Mouse (Mus musculus) limb, embryonic 10.5 days (tissue): ENCODE measurements around the gene Psg29. TPM values are rescaled to one million over a fixed set of nuclear protein-coding genes. Genes with fewer than 3 reads are reported as not detected.

Experiments used
- DNase-seq: peaks from one replicate; pipeline ENCODE4 v3.0.0-alpha.2; 2017; ENCODE audit warnings: low spot score
- H3K27ac ChIP-seq: fragments of 300-500 bp; sonication (generic); 2 replicates; pipeline ENCODE4 v1.5.1; 2016; ENCODE audit warnings: mild to moderate bottlenecking
- H3K27me3 ChIP-seq: fragments of 300-500 bp; sonication (generic); 2 replicates; pipeline ENCODE4 v1.6.1; 2016; ENCODE audit warnings: low read depth, mild to moderate bottlenecking; ENCODE audit not compliant: poor library complexity, severe bottlenecking
- H3K36me3 ChIP-seq: fragments of 300-500 bp; sonication (generic); 2 replicates; pipeline ENCODE4 v1.6.1; 2016; ENCODE audit warnings: mild to moderate bottlenecking, moderate library complexity
- H3K4me1 ChIP-seq: fragments of 300-500 bp; sonication (generic); 2 replicates; pipeline ENCODE4 v1.6.1; 2016
- H3K4me3 ChIP-seq: fragments of 300-500 bp; sonication (generic); 2 replicates; pipeline ENCODE4 v1.5.1; 2016; ENCODE audit warnings: mild to moderate bottlenecking, moderate library complexity
- H3K9me3 ChIP-seq: fragments of 300-500 bp; sonication (generic); replicated peaks from 2 replicates; pipeline ENCODE4 v1.6.1; 2016; ENCODE audit warnings: mild to moderate bottlenecking
- WGBS: fragments of 180-500 bp; shearing (Covaris S2); methylation state at CpG from one replicate; pipeline ENCODE4 v1.1.7; 2016; 5-methylcytosine and 5-hydroxymethylcytosine counted together
- polyA plus RNA-seq: library from polyadenylated mRNA; unstranded; fragments of >200 nt; fragmentation: Nextera tagmentation; extraction: Ambion mirVana; gene quantifications from 2 replicates; pipeline ENCODE4 v1.2.1, GENCODE M21; 2016

Gene Psg29
- not detected in 2 replicates for polyA plus RNA-seq

- no peak within 1 kb of the TSS for H3K27ac ChIP-seq
- no peaks in the 10 kb centered on the region for H3K36me3 ChIP-seq
- DNase-seq = no peak
- H3K4me1 ChIP-seq = no peaks in the 10 kb centered on the region
- peaks cover 19% of the 10 kb centered on the region; the same call in 1 of the 2 replicates for H3K9me3 ChIP-seq
- no peaks in the 10 kb centered on the region for H3K27me3 ChIP-seq
- H3K4me3 ChIP-seq = no peak within 1 kb of the TSS
These were observed at the start of gene Psg29 for GRCm38 (mm10) chr7:17203177-17203576. Gene Psg29 (plus strand): TSS chr7:17203477.

GRCm38 (mm10) chr7:17155634-17156033 is 47.6 kb upstream of the Psg29 start:
- DNase-seq = no peak
- Histone ChIP-seq H3K4me1 (no peaks in the 10 kb centered on the region), H3K27me3 (no peaks in the 10 kb centered on the region), H3K4me3 (no peak overlapping the region), H3K9me3 (peaks cover 2% of the 10 kb centered on the region; the same call in 1 of the 2 replicates), H3K27ac (no peak overlapping the region), H3K36me3 (no peaks in the 10 kb centered on the region)
- WGBS = 45% methylated on average over 2 of the region's 2 CpGs

GRCm38 (mm10) chr7:17156885-17157677 is 46.2 kb upstream of the Psg29 start:
- no peak for DNase-seq
- no peak overlapping the region for H3K27ac ChIP-seq
- no peaks in the 10 kb centered on the region for H3K27me3 ChIP-seq
- H3K36me3 ChIP-seq = no peaks in the 10 kb centered on the region
- H3K9me3 ChIP-seq = peaks cover 2% of the 10 kb centered on the region; the same call in 1 of the 2 replicates
- 78% methylated on average over 3 of the region's 3 CpGs for WGBS
- no peaks in the 10 kb centered on the region for H3K4me1 ChIP-seq
- H3K4me3 ChIP-seq = no peak overlapping the region

GRCm38 (mm10) chr7:17159011-17159410 is 44.3 kb upstream of the Psg29 start:
- H3K9me3 ChIP-seq = peaks cover 2% of the 10 kb centered on the region; the same call in 1 of the 2 replicates
- H3K27me3 ChIP-seq = no peaks in the 10 kb centered on the region
- H3K36me3 ChIP-seq = no peaks in the 10 kb centered on the region
- WGBS = 86% methylated on average over 7 of the region's 7 CpGs
- no peaks in the 10 kb centered on the region for H3K4me1 ChIP-seq
- no peak overlapping the region for H3K27ac ChIP-seq
- DNase-seq = no peak
- no peak overlapping the region for H3K4me3 ChIP-seq

GRCm38 (mm10) chr7:17171827-17172226 is 31.4 kb upstream of the Psg29 start:
- H3K4me1 ChIP-seq = no peaks in the 10 kb centered on the region
- no peak overlapping the region for H3K27ac ChIP-seq
- H3K4me3 ChIP-seq = no peak overlapping the region
- H3K9me3 ChIP-seq = peaks cover 5% of the 10 kb centered on the region; the same call in 1 of the 2 replicates
- no peaks in the 10 kb centered on the region for H3K36me3 ChIP-seq
- no peaks in the 10 kb centered on the region for H3K27me3 ChIP-seq
- WGBS = 88% methylated on average over 4 of the region's 4 CpGs
- DNase-seq = no peak

GRCm38 (mm10) chr7:17205530-17206184 is 2.4 kb downstream of the Psg29 start:
- H3K36me3 ChIP-seq = no peaks in the 10 kb centered on the region
- H3K27me3 ChIP-seq = no peaks in the 10 kb centered on the region
- H3K9me3 ChIP-seq = peaks cover 16% of the 10 kb centered on the region; the same call in 1 of the 2 replicates
- H3K27ac ChIP-seq = no peak overlapping the region
- WGBS = 78% methylated on average over 3 of the region's 3 CpGs
- no peak for DNase-seq
- H3K4me1 ChIP-seq = no peaks in the 10 kb centered on the region
- no peak overlapping the region for H3K4me3 ChIP-seq

Other genes starting within 250 kb of the Psg29 start
- 0.79 and 1.5 TPM in 2 replicates for gene Pnmal1, start 243.8 kb upstream of the Psg29 start, polyA plus RNA-seq
- 0.96 and 0.98 TPM in 2 replicates for gene Gm42372, start 220.4 kb upstream of the Psg29 start, polyA plus RNA-seq
- gene Ccdc8, start 210.8 kb upstream of the Psg29 start, polyA plus RNA-seq = 13.7 and 13.8 TPM in 2 replicates
- 149 and 158 TPM in 2 replicates for gene Ppp5c, start 175.6 kb upstream of the Psg29 start, polyA plus RNA-seq
- 5.9 and 7.4 TPM in 2 replicates for gene Hif3a, start 141.1 kb upstream of the Psg29 start, polyA plus RNA-seq
- 0.05 and 0.06 TPM in 2 replicates for gene Psg16, start 129.4 kb upstream of the Psg29 start, polyA plus RNA-seq
- gene Ceacam3, start 53.2 kb upstream of the Psg29 start, polyA plus RNA-seq = not detected in 2 replicates